Mouse (Mus musculus) bone marrow macrophage, adult 2 months (primary cell): Measurements from ENCODE around the gene Chmp2a.

Experiments used
- CTCF ChIP-seq: IDR thresholded peaks from 2 replicates; pipeline ENCODE4 v1.5.1; 2012; ENCODE audit warnings: low read depth, mild to moderate bottlenecking, low read length, moderate library complexity
- POLR2A ChIP-seq: IDR thresholded peaks from 2 replicates; pipeline ENCODE4 v1.6.1; 2012; ENCODE audit warnings: mild to moderate bottlenecking, low read depth, low read length, borderline replicate concordance

DNA sequence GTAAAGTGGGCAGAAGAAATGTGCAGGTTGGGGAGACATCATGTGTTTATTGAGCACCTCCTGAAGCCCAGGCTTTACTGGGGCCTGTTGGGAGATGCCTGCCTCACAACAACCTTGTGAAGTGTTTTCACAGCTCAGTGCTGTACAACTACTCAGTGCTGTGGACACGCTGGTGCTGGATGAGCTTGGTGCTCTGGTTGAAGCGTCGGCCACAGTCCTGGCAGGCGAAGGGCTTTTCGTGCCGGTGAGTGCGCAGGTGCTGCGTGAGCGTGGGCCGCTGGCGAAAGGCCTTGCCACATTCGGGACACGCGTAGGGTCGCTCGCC is 8.5 kb upstream of the Chmp2a start:
- TF ChIP-seq POLR2A (no peak), CTCF (no peak)
